15 mouse cellular contexts compared by ENCODE assay signal in genomic region chr6:113672029-113672428, GRCm38 (mm10). TPM values are rescaled to one million over a fixed set of nuclear protein-coding genes. Genes with fewer than 3 reads are reported as not detected.
DNase-seq lines count a peak whose midpoint lies in the region; ATAC-seq and TF ChIP-seq lines count a peak whose summit lies in the region.
"Not testable (repeated sequence)": the region's sequence is repeated elsewhere in the genome, so short reads cannot be mapped to it uniquely, and the experiment has no call there.
"Had no signal": no experiment of that assay in that cellular context is flagged by ENCODE, and none has a peak within 500 bp of the region (broad histone marks: within the 10 kb centered on the region; RNA-seq: fewer than 3 reads in every experiment).

No protein-coding gene starts in this region.

- H3K4me3 ChIP-seq in E14TG2a.4 (replicated peaks; ENCODE audit: low read length); gastrocnemius, adult 2 months; intestine, postnatal 0 days (ENCODE audit: low read depth, low read length); kidney, postnatal 0 days (replicated peaks; ENCODE audit: low read depth, low read length); left cerebral cortex, adult 2 months; liver, postnatal 0 days (ENCODE audit: low read depth, low read length); lung, postnatal 0 days (ENCODE audit: low read depth, low read length); stomach, postnatal 0 days (ENCODE audit: low read depth, low read length): not testable (repeated sequence)

- H3K9ac ChIP-seq in intestine, postnatal 0 days (ENCODE audit: low read depth, low read length); kidney, postnatal 0 days (ENCODE audit: low read depth, low read length); liver, postnatal 0 days (replicated peaks); lung, postnatal 0 days (replicated peaks; ENCODE audit: low read depth); stomach, postnatal 0 days (ENCODE audit: low read length): not testable (repeated sequence)

- not testable (repeated sequence) for TF ChIP-seq EP300 in liver, postnatal 0 days (IDR thresholded peaks at IDR 0.05; ENCODE audit: low read depth); lung, postnatal 0 days (IDR thresholded peaks at IDR 0.05); stomach, postnatal 0 days (optimal IDR thresholded peaks at IDR 0.05)

- 92% methylated on average over 1 of the region's 1 CpGs for WGBS in intestine, postnatal 0 days
- WGBS in kidney, postnatal 0 days, result 91% methylated on average over 1 of the region's 1 CpGs
- WGBS in liver, postnatal 0 days (ENCODE audit: insufficient replicate concordance), result 85% methylated on average over 1 of the region's 1 CpGs
- 84% methylated on average over 1 of the region's 1 CpGs for WGBS in lung, postnatal 0 days
- WGBS in stomach, postnatal 0 days, result 96% methylated on average over 1 of the region's 1 CpGs

- H3K27me3 ChIP-seq in E14TG2a.4 (ENCODE audit: insufficient read depth, low read length); intestine, postnatal 0 days (replicated peaks; ENCODE audit: control insufficient read depth, insufficient read depth, low read length); kidney, postnatal 0 days (ENCODE audit: insufficient read depth, low read length); liver, postnatal 0 days (ENCODE audit: insufficient read depth, low read length); lung, postnatal 0 days (replicated peaks; ENCODE audit: insufficient read depth, low read length); stomach, postnatal 0 days (ENCODE audit: control insufficient read depth, insufficient read depth, low read length): not testable (repeated sequence)

- not testable (repeated sequence) for H3K36me3 ChIP-seq in E14TG2a.4 (ENCODE audit: insufficient read depth, low read length); kidney, postnatal 0 days (ENCODE audit: insufficient read depth, low read length); lung, postnatal 0 days (ENCODE audit: insufficient read depth, low read length); stomach, postnatal 0 days (ENCODE audit: control insufficient read depth, insufficient read depth, low read length)
- H3K36me3 ChIP-seq in intestine, postnatal 0 days (ENCODE audit: control insufficient read depth, insufficient read depth), result peaks cover 15% of the 10 kb centered on the region; the same call in 1 of the 2 replicates
- H3K36me3 ChIP-seq in liver, postnatal 0 days (replicated peaks; ENCODE audit: insufficient read depth, low read length), result peaks cover 12% of the 10 kb centered on the region; the same call in 1 of the 2 replicates

- not testable (repeated sequence) for H3K4me2 ChIP-seq in intestine, postnatal 0 days (replicated peaks; ENCODE audit: low read depth); kidney, postnatal 0 days (ENCODE audit: low read length); liver, postnatal 0 days (ENCODE audit: low read depth, low read length); lung, postnatal 0 days (replicated peaks; ENCODE audit: low read depth, low read length); stomach, postnatal 0 days (replicated peaks; ENCODE audit: low read depth)

- H3K4me1 ChIP-seq in E14TG2a.4 (replicated peaks; ENCODE audit: low read depth, low read length), result peaks cover 79% of the 10 kb centered on the region
- not testable (repeated sequence) for H3K4me1 ChIP-seq in intestine, postnatal 0 days (replicated peaks; ENCODE audit: control insufficient read depth, insufficient read depth, low read length); kidney, postnatal 0 days (replicated peaks; ENCODE audit: insufficient read depth, low read length); lung, postnatal 0 days (ENCODE audit: insufficient read depth, low read depth, low read length); stomach, postnatal 0 days (replicated peaks; ENCODE audit: control insufficient read depth, insufficient read depth)
- peaks cover 33% of the 10 kb centered on the region for H3K4me1 ChIP-seq in liver, postnatal 0 days (ENCODE audit: insufficient read depth)

- not testable (repeated sequence) for DNase-seq in gastrocnemius, adult 2 months; kidney, postnatal 0 days (ENCODE audit: low spot score); left cerebral cortex, adult 2 months (ENCODE audit: extremely low spot score in 1 of 2, low spot score in 2 of 2); liver, postnatal 0 days; lung, postnatal 0 days (ENCODE audit: low spot score); stomach, postnatal 0 days (ENCODE audit: low spot score)

- not testable (repeated sequence) for ATAC-seq in intestine, postnatal 0 days; kidney, postnatal 0 days (replicated peaks; ENCODE audit: low FRiP score, low read depth); liver, postnatal 0 days; lung, postnatal 0 days; stomach, postnatal 0 days (ENCODE audit: low FRiP score, low TSS enrichment)

- not testable (repeated sequence) for H3K9me3 ChIP-seq in E14TG2a.4 (ENCODE audit: low read length); intestine, postnatal 0 days (ENCODE audit: control insufficient read depth); kidney, postnatal 0 days (replicated peaks; ENCODE audit: low read length); liver, postnatal 0 days (ENCODE audit: low read length); lung, postnatal 0 days (ENCODE audit: low read length); stomach, postnatal 0 days (ENCODE audit: control insufficient read depth, low read length)

- intact Hi-C loops in gastrocnemius, adult 2 months (cut with DNase I); left cerebral cortex, adult 2 months (cut with DNase I): not testable (repeated sequence)

- H3K27ac ChIP-seq in gastrocnemius, adult 2 months; intestine, postnatal 0 days (ENCODE audit: low read depth, low read length); kidney, postnatal 0 days; left cerebral cortex, adult 2 months; liver, postnatal 0 days (ENCODE audit: low read depth); lung, postnatal 0 days (ENCODE audit: low read length); stomach, postnatal 0 days (replicated peaks): not testable (repeated sequence)

- TF ChIP-seq CTCF in E14TG2a.4 (conservative IDR thresholded peaks at IDR 0.05; ENCODE audit: low read length), result peak; percentile 36
- TF ChIP-seq CTCF in gastrocnemius, adult 2 months (IDR thresholded peaks at IDR 0.05), result peak; percentile 39
- TF ChIP-seq CTCF in intestine, postnatal 0 days (IDR thresholded peaks at IDR 0.05; ENCODE audit: low read depth), result peak; percentile 35
- TF ChIP-seq CTCF in kidney, postnatal 0 days (IDR thresholded peaks at IDR 0.05; ENCODE audit: low read depth), result 0 out of 2 replicates have a peak, but pooled peaks have one; percentile 15
- peak; percentile 21 for TF ChIP-seq CTCF in left cerebral cortex, adult 2 months (IDR thresholded peaks at IDR 0.05)
- peak; percentile 42 for TF ChIP-seq CTCF in liver, postnatal 0 days (IDR thresholded peaks at IDR 0.05; ENCODE audit: low read depth)
- peak; percentile 32 for TF ChIP-seq CTCF in lung, postnatal 0 days (IDR thresholded peaks at IDR 0.05)
- TF ChIP-seq CTCF in stomach, postnatal 0 days (IDR thresholded peaks at IDR 0.05; ENCODE audit: low read depth), result peak; percentile 35

RNA-seq across cellular contexts. Expression of gene Tatdn2, which starts 24.8 kb away (rescaled TPM):
- total RNA-seq in gastrocnemius, adult 2 months (2021), result 10 to 100 TPM; 36.4 to 41.1 TPM
- polyA plus RNA-seq in intestine, postnatal 0 days (2015; fragmentation: Nextera tagmentation; extraction: Ambion mirVana), result 1.1 and 1.5 TPM in 2 replicates
- polyA plus RNA-seq in kidney, postnatal 0 days (2015; fragmentation: Nextera tagmentation; extraction: Ambion mirVana), result 0.78 and 0.95 TPM in 2 replicates
- total RNA-seq in left cerebral cortex, adult 2 months (2021), result 10 to 100 TPM; 71.4 to 72.8 TPM
- 0.62 and 0.83 TPM in 2 replicates for polyA plus RNA-seq in liver, postnatal 0 days (2015; fragmentation: Nextera tagmentation; extraction: Ambion mirVana)
- 1.1 and 1.3 TPM in 2 replicates for polyA plus RNA-seq in lung, postnatal 0 days (2015; fragmentation: Nextera tagmentation; extraction: Ambion mirVana)
- 0.73 and 0.97 TPM in 2 replicates for polyA plus RNA-seq in stomach, postnatal 0 days (2015; fragmentation: Nextera tagmentation; extraction: Ambion mirVana)

RNA-seq across cellular contexts. Expression of gene Irak2, which starts 33.8 kb away (rescaled TPM):
- 1 to 10 TPM; 3.9 to 6.1 TPM for total RNA-seq in gastrocnemius, adult 2 months (2021)
- polyA plus RNA-seq in intestine, postnatal 0 days (2015; fragmentation: Nextera tagmentation; extraction: Ambion mirVana), result 21.2 and 26.1 TPM in 2 replicates
- 5.3 and 6.7 TPM in 2 replicates for polyA plus RNA-seq in kidney, postnatal 0 days (2015; fragmentation: Nextera tagmentation; extraction: Ambion mirVana)
- 10 to 100 TPM; 21.6 to 25.6 TPM for total RNA-seq in left cerebral cortex, adult 2 months (2021)
- polyA plus RNA-seq in liver, postnatal 0 days (2015; fragmentation: Nextera tagmentation; extraction: Ambion mirVana), result 9.2 and 10.8 TPM in 2 replicates
- polyA plus RNA-seq in lung, postnatal 0 days (2015; fragmentation: Nextera tagmentation; extraction: Ambion mirVana), result 15.6 and 16.1 TPM in 2 replicates
- 9.6 and 10.2 TPM in 2 replicates for polyA plus RNA-seq in stomach, postnatal 0 days (2015; fragmentation: Nextera tagmentation; extraction: Ambion mirVana)

RNA-seq across cellular contexts. Expression of gene Ghrl, which starts 47.7 kb away (rescaled TPM):
- 1 to 10 TPM in 1 of 2 experiments, not detected in 1; 1.0 TPM for total RNA-seq in gastrocnemius, adult 2 months (2021)
- 139 and 148 TPM in 2 replicates for polyA plus RNA-seq in intestine, postnatal 0 days (2015; fragmentation: Nextera tagmentation; extraction: Ambion mirVana)
- not detected in 2 replicates for polyA plus RNA-seq in kidney, postnatal 0 days (2015; fragmentation: Nextera tagmentation; extraction: Ambion mirVana)
- under 1 TPM in 1 of 2 experiments, not detected in 1; 0.98 TPM for total RNA-seq in left cerebral cortex, adult 2 months (2021)
- polyA plus RNA-seq in liver, postnatal 0 days (2015; fragmentation: Nextera tagmentation; extraction: Ambion mirVana), result 0.70 TPM in 1 of 2 replicates, not detected in the other
- 5.5 and 6.0 TPM in 2 replicates for polyA plus RNA-seq in lung, postnatal 0 days (2015; fragmentation: Nextera tagmentation; extraction: Ambion mirVana)
- 514 and 560 TPM in 2 replicates for polyA plus RNA-seq in stomach, postnatal 0 days (2015; fragmentation: Nextera tagmentation; extraction: Ambion mirVana)
- total RNA-seq: adrenal gland, adult 18-20 months; adrenal gland, postnatal 14 days; adrenal gland, postnatal 36 days; forebrain, postnatal 0 days had no signal
- polyA plus RNA-seq: activated CD4-positive, CD25-positive, alpha-beta regulatory T cell, adult 4 months; embryonic facial prominence, embryonic 10.5 days; embryonic facial prominence, embryonic 12.5 days had no signal

RNA-seq across cellular contexts. Expression of gene Vhl, which starts 48.3 kb away (rescaled TPM):
- total RNA-seq in gastrocnemius, adult 2 months (2021), result 1 to 10 TPM; 5.1 to 5.9 TPM
- 18.4 and 20.6 TPM in 2 replicates for polyA plus RNA-seq in intestine, postnatal 0 days (2015; fragmentation: Nextera tagmentation; extraction: Ambion mirVana)
- 33.5 and 36.9 TPM in 2 replicates for polyA plus RNA-seq in kidney, postnatal 0 days (2015; fragmentation: Nextera tagmentation; extraction: Ambion mirVana)
- 10 to 100 TPM; 41.5 to 43.0 TPM for total RNA-seq in left cerebral cortex, adult 2 months (2021)
- polyA plus RNA-seq in liver, postnatal 0 days (2015; fragmentation: Nextera tagmentation; extraction: Ambion mirVana), result 10.0 and 12.9 TPM in 2 replicates
- polyA plus RNA-seq in lung, postnatal 0 days (2015; fragmentation: Nextera tagmentation; extraction: Ambion mirVana), result 28.2 and 30.6 TPM in 2 replicates
- 23.4 and 24.3 TPM in 2 replicates for polyA plus RNA-seq in stomach, postnatal 0 days (2015; fragmentation: Nextera tagmentation; extraction: Ambion mirVana)

Comparison
In these comparisons a context has a peak if more than half of its experiments do, and no peak if none do; other contexts are left out.
1. RNA of gene Ghrl, which starts 47.7 kb away (polyA plus RNA-seq): 514 to 560 TPM in stomach, postnatal 0 days and 139 to 148 TPM in intestine, postnatal 0 days; 5.5 to 6.0 TPM in lung, postnatal 0 days, 0.70 TPM in liver, postnatal 0 days and not detected in kidney, postnatal 0 days; every median in the first group is over 10 times any median in the second.
2. Peak in every context shown above with its lines, with median percentiles within 50 percentile points of each other: CTCF ChIP-seq.